Mouse (Mus musculus): Measurements from ENCODE around the gene Gpr180. TPM values are rescaled to one million over a fixed set of nuclear protein-coding genes. Genes with fewer than 3 reads are reported as not detected.

Gene Gpr180
- polyA plus RNA-seq, 1 experiment from 2014 or later = 39.3 TPM

DNA sequence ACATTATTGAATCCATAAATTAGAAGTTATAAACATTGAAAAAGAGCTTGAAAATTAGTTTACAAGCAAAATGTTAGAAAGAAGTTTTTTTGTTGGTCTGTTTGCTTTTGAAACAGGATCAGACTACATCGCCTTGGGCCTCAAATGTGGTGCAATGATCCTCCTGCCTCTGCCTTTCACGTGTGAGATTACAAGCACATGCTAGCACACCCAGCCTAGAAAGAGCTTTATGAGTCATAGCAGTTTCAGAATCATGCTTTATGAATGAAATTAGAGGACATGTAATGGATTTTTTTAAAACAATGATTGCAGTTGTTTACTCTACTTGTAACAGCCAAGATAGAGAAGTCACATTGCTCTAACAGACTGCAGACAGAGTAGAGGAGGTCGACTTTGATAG lies 24.8 kb downstream of the Gpr180 start:
- H3K4me3 ChIP-seq (ENCODE audit: low read depth, low read length) = no peak overlapping the region
- H3K9ac ChIP-seq (ENCODE audit: low read length) = no peak overlapping the region
- H3K4me2 ChIP-seq (ENCODE audit: low read depth, low read length, severe bottlenecking) = no peak overlapping the region
- no peak for DNase-seq (ENCODE audit: low spot score)
- WGBS = 93% methylated on average over 3 of the region's 3 CpGs
- no peak overlapping the region for H3K27ac ChIP-seq (ENCODE audit: low read depth, low read length)
- no peaks in the 10 kb centered on the region for H3K9me3 ChIP-seq (ENCODE audit: control insufficient read depth, low read length)
- no peaks in the 10 kb centered on the region for H3K27me3 ChIP-seq (ENCODE audit: control insufficient read depth, insufficient read depth, low read length)
- peaks cover 4% of the 10 kb centered on the region; the same call in 1 of the 2 replicates for H3K36me3 ChIP-seq (ENCODE audit: control insufficient read depth, insufficient read depth, low read length)
- no peak for ATAC-seq (replicated peaks; ENCODE audit: low FRiP score)
- H3K4me1 ChIP-seq (replicated peaks; ENCODE audit: control insufficient read depth, insufficient read depth, low read length) = no peaks in the 10 kb centered on the region

- H3K9me3 ChIP-seq (ENCODE audit: control insufficient read depth, low read length) = no peaks in the 10 kb centered on the region
- H3K4me1 ChIP-seq (replicated peaks; ENCODE audit: control insufficient read depth, insufficient read depth, low read length) = no peaks in the 10 kb centered on the region
- H3K4me3 ChIP-seq (ENCODE audit: low read depth, low read length) = no peak overlapping the region
- H3K4me2 ChIP-seq (ENCODE audit: low read depth, low read length, severe bottlenecking) = no peak overlapping the region
- WGBS = 70% methylated on average over 14 of the region's 14 CpGs
- DNase-seq (ENCODE audit: low spot score) = no peak
- H3K9ac ChIP-seq (ENCODE audit: low read length) = no peak overlapping the region
- H3K27me3 ChIP-seq (ENCODE audit: control insufficient read depth, insufficient read depth, low read length) = no peaks in the 10 kb centered on the region
- no peak for ATAC-seq (replicated peaks; ENCODE audit: low FRiP score)
- H3K36me3 ChIP-seq (ENCODE audit: control insufficient read depth, insufficient read depth, low read length) = peaks cover 4% of the 10 kb centered on the region; the same call in 1 of the 2 replicates
- H3K27ac ChIP-seq (ENCODE audit: low read depth, low read length) = no peak overlapping the region
These were observed 25.7 kb downstream of the Gpr180 start for GRCm38 (mm10) chr14:118162640-118163039.

DNA sequence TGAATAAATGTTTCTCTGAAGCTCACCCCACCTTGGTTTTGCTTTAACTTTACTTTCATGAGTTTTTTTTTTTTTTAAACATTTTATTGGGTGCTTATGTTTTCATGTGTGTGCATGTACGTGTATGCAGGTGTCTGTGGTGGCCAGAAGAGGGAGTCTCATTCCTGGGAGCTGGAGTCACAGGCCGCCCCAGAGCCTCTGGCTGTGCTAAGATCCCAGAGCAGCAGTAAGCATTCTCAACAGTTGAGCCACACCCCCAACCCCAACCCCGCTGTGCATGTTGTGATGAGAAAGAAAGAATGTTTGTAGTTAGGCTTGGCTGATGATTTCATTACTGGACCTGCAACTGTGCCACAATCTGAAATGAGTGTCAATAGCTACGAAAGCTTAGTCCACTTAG lies 31.8 kb downstream of the Gpr180 start:
- ATAC-seq (replicated peaks; ENCODE audit: low FRiP score) (no peak), DNase-seq (ENCODE audit: low spot score) (no peak)
- no peak overlapping the region for H3K4me3 ChIP-seq (ENCODE audit: low read depth, low read length)
- WGBS = 97% methylated on average over 4 of the region's 4 CpGs
- no peaks in the 10 kb centered on the region for H3K27me3 ChIP-seq (ENCODE audit: control insufficient read depth, insufficient read depth, low read length)
- no peak overlapping the region for H3K9ac ChIP-seq (ENCODE audit: low read length)
- H3K27ac ChIP-seq (ENCODE audit: low read depth, low read length) = no peak overlapping the region
- H3K9me3 ChIP-seq (ENCODE audit: control insufficient read depth, low read length) = no peaks in the 10 kb centered on the region; the same call in 1 of the 2 replicates
- no peak overlapping the region for H3K4me2 ChIP-seq (ENCODE audit: low read depth, low read length, severe bottlenecking)
- H3K36me3 ChIP-seq (ENCODE audit: control insufficient read depth, insufficient read depth, low read length) = no peaks in the 10 kb centered on the region
- H3K4me1 ChIP-seq (replicated peaks; ENCODE audit: control insufficient read depth, insufficient read depth, low read length) = peaks cover 3% of the 10 kb centered on the region; the same call in 1 of the 2 replicates

- WGBS = 77% methylated on average over 11 of the region's 11 CpGs
- DNase-seq (ENCODE audit: low spot score) = no peak
- H3K4me3 ChIP-seq (ENCODE audit: low read depth, low read length) = no peak overlapping the region
- no peaks in the 10 kb centered on the region for H3K36me3 ChIP-seq (ENCODE audit: control insufficient read depth, insufficient read depth, low read length)
- no peak overlapping the region for H3K27ac ChIP-seq (ENCODE audit: low read depth, low read length)
- H3K27me3 ChIP-seq (ENCODE audit: control insufficient read depth, insufficient read depth, low read length) = no peaks in the 10 kb centered on the region
- H3K4me2 ChIP-seq (ENCODE audit: low read depth, low read length, severe bottlenecking) = no peak overlapping the region
- no peak overlapping the region for H3K9ac ChIP-seq (ENCODE audit: low read length)
- no peak for ATAC-seq (replicated peaks; ENCODE audit: low FRiP score)
- H3K9me3 ChIP-seq (ENCODE audit: control insufficient read depth, low read length) = no peaks in the 10 kb centered on the region; the same call in 1 of the 2 replicates
- peaks cover 3% of the 10 kb centered on the region; the same call in 1 of the 2 replicates for H3K4me1 ChIP-seq (replicated peaks; ENCODE audit: control insufficient read depth, insufficient read depth, low read length)
These were observed 36.7 kb downstream of the Gpr180 start for GRCm38 (mm10) chr14:118173590-118174203.

DNA sequence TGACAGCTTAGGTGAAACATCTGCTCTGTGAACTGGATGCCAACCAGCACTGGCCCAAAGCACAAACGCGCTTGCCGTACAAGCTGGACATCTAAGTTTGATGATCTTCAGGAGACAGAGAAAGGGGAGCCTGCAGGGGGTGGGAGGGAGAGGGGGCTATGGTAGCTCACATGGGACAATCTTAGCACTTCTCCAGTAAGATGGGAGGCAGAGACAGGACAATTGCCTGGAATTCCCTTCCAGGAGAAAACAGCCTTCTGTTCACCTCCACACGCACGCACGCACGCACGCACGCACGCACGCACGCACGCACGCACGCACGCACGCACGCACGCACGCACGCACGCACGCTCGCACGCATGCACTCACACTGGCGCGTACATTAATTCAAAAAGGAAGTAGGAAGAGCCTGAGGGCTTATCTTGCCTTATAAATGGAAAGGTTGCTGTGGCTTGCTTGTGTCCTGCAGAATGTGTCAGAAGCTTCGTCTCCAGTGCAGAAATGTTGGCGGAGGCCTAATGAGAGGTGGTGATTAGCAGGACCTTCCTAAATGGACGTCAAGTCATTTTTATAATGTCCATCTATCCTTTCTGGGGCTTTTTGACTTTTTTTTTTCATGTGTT lies 38.2 kb downstream of the Gpr180 start:
- Histone ChIP-seq H3K4me1 (replicated peaks; ENCODE audit: control insufficient read depth, insufficient read depth, low read length) (peaks cover 6% of the 10 kb centered on the region; the same call in 1 of the 2 replicates), H3K27ac (ENCODE audit: low read depth, low read length) (no peak overlapping the region), H3K4me3 (ENCODE audit: low read depth, low read length) (no peak overlapping the region), H3K4me2 (ENCODE audit: low read depth, low read length, severe bottlenecking) (no peak overlapping the region), H3K36me3 (ENCODE audit: control insufficient read depth, insufficient read depth, low read length) (no peaks in the 10 kb centered on the region), H3K9ac (ENCODE audit: low read length) (no peak overlapping the region), H3K27me3 (ENCODE audit: control insufficient read depth, insufficient read depth, low read length) (no peaks in the 10 kb centered on the region), H3K9me3 (ENCODE audit: control insufficient read depth, low read length) (no peaks in the 10 kb centered on the region)
- 90% methylated on average over 30 of the region's 30 CpGs for WGBS
- DNase-seq (ENCODE audit: low spot score) (no peak), ATAC-seq (replicated peaks; ENCODE audit: low FRiP score) (no peak)

DNA sequence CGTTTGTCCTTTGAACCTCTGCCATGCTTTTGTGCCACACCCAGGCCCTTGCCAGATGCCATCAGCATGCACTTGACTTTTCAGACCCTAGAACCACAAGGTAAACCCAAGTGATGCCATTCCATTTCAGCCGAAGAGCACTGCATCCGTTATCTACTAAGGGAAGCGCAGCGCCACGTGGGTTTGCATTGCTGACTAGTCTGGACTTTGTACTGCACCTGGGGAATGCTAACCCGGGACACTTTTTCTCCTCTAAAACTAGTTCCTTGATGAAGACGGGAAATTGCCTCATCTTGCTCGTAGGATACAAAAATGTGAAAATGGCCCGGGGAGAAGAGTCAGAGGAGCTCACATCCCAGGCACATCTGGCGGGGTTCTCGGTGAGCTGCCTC lies 38.7 kb downstream of the Gpr180 start:
- Histone ChIP-seq H3K9ac (ENCODE audit: low read length) (no peak overlapping the region), H3K27ac (ENCODE audit: low read depth, low read length) (no peak overlapping the region), H3K4me2 (ENCODE audit: low read depth, low read length, severe bottlenecking) (no peak overlapping the region), H3K4me1 (replicated peaks; ENCODE audit: control insufficient read depth, insufficient read depth, low read length) (peaks cover 6% of the 10 kb centered on the region; the same call in 1 of the 2 replicates), H3K4me3 (ENCODE audit: low read depth, low read length) (no peak overlapping the region), H3K9me3 (ENCODE audit: control insufficient read depth, low read length) (no peaks in the 10 kb centered on the region), H3K36me3 (ENCODE audit: control insufficient read depth, insufficient read depth, low read length) (no peaks in the 10 kb centered on the region), H3K27me3 (ENCODE audit: control insufficient read depth, insufficient read depth, low read length) (no peaks in the 10 kb centered on the region)
- DNase-seq (ENCODE audit: low spot score) (no peak), ATAC-seq (replicated peaks; ENCODE audit: low FRiP score) (no peak)
- 90% methylated on average over 12 of the region's 12 CpGs for WGBS

- Histone ChIP-seq H3K9me3 (ENCODE audit: control insufficient read depth, low read length) (no peaks in the 10 kb centered on the region), H3K4me2 (ENCODE audit: low read depth, low read length, severe bottlenecking) (no peak overlapping the region), H3K4me3 (ENCODE audit: low read depth, low read length) (no peak overlapping the region), H3K27ac (ENCODE audit: low read depth, low read length) (no peak overlapping the region), H3K9ac (ENCODE audit: low read length) (no peak overlapping the region), H3K27me3 (ENCODE audit: control insufficient read depth, insufficient read depth, low read length) (no peaks in the 10 kb centered on the region), H3K36me3 (ENCODE audit: control insufficient read depth, insufficient read depth, low read length) (no peaks in the 10 kb centered on the region), H3K4me1 (replicated peaks; ENCODE audit: control insufficient read depth, insufficient read depth, low read length) (0 out of 2 replicates have a peak, but pooled peaks cover 3% of the 10 kb centered on the region)
- DNase-seq (ENCODE audit: low spot score) (no peak), ATAC-seq (replicated peaks; ENCODE audit: low FRiP score) (no peak)
- 79% methylated on average over 1 of the region's 1 CpGs for WGBS
These were observed 42.3 kb downstream of the Gpr180 start for GRCm38 (mm10) chr14:118179251-118179650.

DNA sequence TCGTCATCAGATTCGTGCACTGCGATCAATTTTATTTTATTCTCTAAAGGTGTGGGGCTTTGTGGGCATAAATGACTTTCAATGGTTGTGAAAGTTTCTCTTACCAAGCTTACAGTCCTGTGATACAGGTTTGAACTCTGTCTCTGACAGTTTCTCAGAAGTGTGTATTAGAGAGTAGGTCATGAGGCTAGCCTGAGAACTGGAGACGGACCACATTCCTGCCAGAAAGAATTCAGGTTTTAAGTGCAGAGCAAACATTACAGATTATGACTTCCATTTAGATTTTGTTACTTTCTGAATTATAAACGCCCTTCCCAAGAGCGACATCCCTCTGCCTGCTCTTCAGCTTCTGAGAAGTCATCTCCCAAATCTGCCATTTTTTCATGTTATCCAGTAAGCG lies 42.7 kb downstream of the Gpr180 start:
- no peaks in the 10 kb centered on the region for H3K36me3 ChIP-seq (ENCODE audit: control insufficient read depth, insufficient read depth, low read length)
- WGBS = 34% methylated on average over 7 of the region's 7 CpGs
- peak overlapping the region; percentile 49 for H3K4me3 ChIP-seq (ENCODE audit: low read depth, low read length)
- H3K4me2 ChIP-seq (ENCODE audit: low read depth, low read length, severe bottlenecking) = peak overlapping the region; percentile 71
- no peaks in the 10 kb centered on the region for H3K27me3 ChIP-seq (ENCODE audit: control insufficient read depth, insufficient read depth, low read length)
- ATAC-seq (replicated peaks; ENCODE audit: low FRiP score) (peak; percentile 13; the same call in 1 of the 2 replicates), DNase-seq (ENCODE audit: low spot score) (no peak)
- peak overlapping the region; percentile 63 for H3K9ac ChIP-seq (ENCODE audit: low read length)
- 0 out of 2 replicates have a peak, but pooled peaks cover 3% of the 10 kb centered on the region for H3K4me1 ChIP-seq (replicated peaks; ENCODE audit: control insufficient read depth, insufficient read depth, low read length)
- no peak overlapping the region; the same call in 1 of the 2 replicates for H3K27ac ChIP-seq (ENCODE audit: low read depth, low read length)
- H3K9me3 ChIP-seq (ENCODE audit: control insufficient read depth, low read length) = no peaks in the 10 kb centered on the region

All from forebrain, embryonic 11.5 days (tissue).